Mouse (Mus musculus): ENCODE data around the gene Nsmce4a.

DNA sequence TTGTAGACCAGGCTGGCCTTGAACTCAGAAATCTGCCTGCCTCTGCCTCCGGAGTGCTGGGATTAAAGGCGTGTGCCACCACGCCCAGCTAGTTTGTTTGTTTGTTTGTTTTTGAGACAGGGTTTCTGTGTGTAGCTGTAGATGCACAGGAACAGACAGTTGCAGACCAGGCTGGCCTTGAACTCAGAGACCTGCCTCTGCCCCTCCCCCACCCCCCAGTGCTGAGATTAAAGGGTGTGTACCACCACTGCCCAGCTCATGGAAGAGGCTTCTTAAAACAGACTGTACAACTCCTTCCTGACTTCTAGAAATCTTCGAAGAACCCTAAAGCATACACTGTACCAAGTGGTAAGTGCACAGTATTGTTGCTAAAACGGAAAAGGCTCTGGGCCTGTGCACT lies 27.5 kb downstream of the Nsmce4a start:
- TF ChIP-seq FLI1 (IDR thresholded peaks at IDR 0.05; ENCODE audit: low read length) (no peak), GATA1 (IDR thresholded peaks at IDR 0.05; ENCODE audit: borderline replicate concordance, low read length) (no peak)
